Mouse (Mus musculus) cerebellum, adult 18-20 months (tissue): ENCODE measurements around the gene Arhgef28.

Experiments
- DNase-seq, 2 experiments: peaks; one replicate each; pipeline ENCODE4 v3.0.0; 2021

The Arhgef28 gene

DNA sequence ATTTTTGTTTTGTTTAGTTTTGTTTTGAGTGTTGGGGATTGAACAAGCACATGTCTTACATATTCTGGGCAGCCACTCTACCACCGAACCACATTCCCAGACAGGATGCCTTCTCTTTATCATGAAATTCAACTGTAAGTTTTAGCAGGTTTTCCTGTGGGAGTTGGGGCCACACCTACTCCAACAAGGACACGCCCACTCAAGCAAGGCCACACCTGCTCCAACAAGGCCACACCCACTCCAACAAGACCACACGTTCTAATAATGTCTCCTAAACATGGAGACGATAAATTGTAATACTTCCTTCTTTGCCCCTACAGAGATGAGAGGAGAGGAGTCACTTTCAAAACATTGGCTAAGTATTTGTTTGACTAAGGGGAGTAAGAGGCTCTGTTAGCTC is 197.2 kb downstream of the Arhgef28 start:
- no peak for DNase-seq

GRCm38 (mm10) chr13:98008588-98008987 is 197.7 kb downstream of the Arhgef28 start:
- no peak for DNase-seq

DNA sequence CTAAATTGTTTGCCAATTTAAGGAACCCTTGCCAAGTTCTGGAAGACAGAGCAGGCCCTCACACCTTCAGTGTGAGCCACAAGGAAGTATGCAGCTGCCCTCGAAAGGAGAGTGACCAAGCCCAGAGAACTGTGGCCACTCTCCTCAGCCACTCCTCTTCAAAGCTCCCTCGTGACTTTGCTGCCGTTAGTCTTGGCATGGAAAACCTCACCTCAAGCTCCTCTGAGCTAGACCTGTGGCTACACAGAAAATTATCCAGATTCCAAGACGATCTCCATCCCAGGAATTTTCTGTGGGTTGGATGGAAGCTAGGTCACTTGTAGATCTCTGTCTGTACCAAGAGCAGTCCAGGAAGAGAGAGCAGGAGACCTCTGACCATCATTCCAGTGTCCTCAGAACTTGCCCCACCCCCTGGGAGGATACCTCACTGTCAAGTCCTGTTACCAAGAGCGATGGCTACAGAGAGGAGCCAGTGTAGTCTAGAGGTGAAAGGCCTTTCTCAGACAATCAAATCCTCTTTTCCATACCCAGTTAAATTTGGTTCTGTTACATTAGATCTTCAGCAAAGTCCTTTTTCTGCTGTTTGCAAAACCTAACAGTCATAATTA is 200.5 kb downstream of the Arhgef28 start:
- DNase-seq = no peak

- DNase-seq = no peak
Observed at GRCm38 (mm10) chr13:98004647-98005414, 201.4 kb downstream of the Arhgef28 start.

- no peak for DNase-seq
Observed at GRCm38 (mm10) chr13:98003690-98004089, 202.5 kb downstream of the Arhgef28 start.

DNA sequence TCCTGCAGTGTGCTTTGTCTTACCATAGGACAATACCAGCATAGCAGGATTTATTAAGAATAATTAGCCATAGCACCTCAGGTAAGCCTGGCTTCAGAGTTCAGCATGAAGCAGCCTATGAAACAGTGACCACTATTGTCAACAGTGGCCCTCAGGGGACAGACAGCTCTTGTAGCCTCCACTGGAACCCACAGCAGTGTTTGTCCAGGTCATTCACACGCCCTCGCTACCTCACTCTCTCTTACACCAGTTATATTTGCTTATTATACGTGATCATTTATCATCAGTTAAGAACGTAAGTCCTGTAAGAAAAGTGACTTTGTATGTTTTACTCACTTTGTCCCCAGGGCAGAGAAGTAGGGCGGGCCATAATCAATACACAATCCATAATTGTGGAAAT is 203.6 kb downstream of the Arhgef28 start:
- DNase-seq = no peak

DNA sequence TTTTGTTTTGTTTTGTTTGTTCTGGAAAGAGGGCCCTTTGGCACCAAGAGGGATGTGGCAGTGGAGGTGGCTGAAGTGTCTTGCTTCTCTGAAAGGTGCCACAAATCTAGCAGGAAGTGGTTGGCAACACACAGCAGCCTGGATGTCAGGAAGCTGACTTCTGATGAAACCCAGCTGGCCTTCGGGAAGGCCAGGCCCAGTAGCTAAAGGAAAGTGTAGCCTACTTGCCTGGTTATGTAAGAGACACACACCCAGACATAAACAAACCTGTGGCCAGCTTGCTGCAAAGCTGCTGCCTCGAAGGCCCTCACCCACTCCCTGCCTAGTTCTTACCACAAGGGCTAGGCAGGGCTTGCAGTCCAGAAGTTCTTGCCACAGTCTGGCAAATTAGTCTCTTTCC is 204.1 kb downstream of the Arhgef28 start:
- no peak for DNase-seq

DNA sequence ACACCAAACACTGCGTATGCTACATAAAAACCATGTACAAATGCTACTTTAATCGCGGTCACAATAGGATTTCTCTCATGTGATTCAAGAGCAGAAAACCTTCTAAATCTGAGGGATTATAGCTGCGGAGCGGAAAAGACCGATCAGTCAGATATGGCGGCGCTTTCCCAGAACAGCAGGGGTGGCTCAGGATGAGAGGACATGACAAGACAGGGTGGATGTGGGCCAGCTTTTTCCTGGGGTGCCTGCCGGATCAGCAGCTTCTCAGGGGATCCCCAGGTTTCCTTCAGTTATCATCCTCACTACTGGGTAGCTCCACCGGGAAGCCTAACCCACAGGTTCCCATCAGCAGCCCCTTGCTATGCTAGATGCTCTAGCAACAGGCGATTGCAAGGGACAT is 204.5 kb downstream of the Arhgef28 start:
- no peak for DNase-seq

DNA sequence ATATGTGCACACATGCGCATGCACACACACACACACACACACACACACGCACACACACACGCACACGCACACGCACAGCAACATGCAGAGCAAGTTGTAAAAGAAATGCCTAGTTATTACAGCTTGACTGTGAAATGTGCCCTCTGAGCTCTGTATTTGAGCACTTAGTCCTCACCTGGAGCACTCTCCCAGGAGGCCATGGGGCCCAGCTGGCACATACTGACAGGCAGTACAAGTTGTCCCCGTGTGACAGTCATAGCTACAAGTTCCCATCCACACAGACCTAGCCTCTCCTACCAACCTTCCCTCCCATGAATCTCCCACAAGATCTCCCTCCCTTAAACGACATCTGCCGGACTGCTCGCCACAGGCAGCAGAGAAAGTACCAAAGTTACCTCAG is 205.4 kb downstream of the Arhgef28 start:
- DNase-seq = no peak

DNA sequence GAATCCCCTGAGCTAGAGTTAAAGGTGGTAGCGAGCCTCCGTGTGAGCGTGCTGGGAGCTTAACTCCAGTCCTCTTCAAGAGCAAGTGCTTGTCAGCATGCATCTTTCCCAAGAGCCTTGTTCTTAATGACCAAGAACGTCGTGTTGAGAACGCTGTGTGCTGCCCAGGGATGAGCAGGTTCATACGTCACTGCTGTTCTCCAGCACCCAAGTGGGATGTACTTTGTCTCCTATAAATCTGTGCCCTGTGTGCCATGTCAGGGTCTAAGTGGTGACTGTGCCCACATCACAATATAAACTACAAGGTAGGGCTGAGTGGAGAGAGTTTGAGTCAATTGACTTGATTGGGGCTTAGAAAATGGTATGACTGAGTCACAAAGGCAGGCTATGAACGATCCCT is 207.1 kb downstream of the Arhgef28 start:
- DNase-seq = no peak

DNA sequence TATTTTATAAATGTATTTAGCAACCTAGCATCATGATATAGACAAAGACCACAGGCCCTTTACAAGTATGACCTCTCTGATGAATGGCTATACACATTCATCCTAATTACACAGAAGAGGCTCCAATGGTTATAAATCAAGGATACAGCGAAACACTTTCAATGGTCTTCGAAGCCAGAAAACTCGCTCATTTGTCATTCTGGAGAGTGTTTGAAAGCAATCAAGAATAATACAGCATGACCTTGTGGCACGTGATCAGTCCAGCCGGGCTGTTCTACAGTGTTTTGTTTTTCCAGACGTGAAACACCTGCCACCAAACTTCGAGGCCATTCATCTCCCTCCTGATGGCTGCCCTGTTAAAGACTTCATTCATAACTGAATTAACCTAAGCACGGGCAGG is 207.7 kb downstream of the Arhgef28 start:
- DNase-seq = no peak

DNA sequence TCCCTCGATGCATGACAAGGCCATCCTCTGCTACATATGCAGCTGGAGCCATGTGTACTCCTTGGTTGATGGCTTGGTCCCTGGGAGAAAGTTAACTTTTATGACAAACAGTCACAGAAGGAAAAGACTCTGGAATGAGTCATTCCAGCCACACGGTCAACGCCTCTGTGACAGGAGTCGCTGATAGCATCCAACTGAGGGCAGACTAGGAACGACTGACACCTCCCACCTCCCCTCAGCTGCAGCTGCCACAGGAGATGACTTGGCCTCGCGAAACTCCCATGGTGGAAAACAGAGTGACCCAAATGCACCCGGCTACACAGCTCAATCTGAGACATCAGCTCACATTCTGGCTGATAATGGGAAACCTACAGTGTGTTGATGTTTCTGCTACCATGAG is 215.3 kb downstream of the Arhgef28 start:
- no peak for DNase-seq

DNA sequence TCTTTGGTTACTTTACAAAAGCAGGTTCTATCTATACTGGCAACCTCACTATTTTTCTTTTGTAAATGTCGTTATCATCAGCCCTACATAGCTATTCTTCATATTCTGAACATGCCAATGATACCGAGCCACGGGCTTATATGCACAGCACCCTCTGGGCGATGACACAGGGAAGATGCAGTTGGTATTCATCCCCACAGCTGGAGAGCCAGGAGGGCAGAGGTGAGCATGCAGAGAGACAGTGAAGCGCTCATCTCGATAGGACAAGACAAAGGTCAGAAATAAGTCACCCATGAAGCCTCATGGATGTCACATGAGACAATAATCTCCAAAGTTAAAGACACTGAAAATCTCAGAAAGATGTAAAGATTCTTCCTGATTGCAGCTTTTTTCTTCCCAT is 217.4 kb downstream of the Arhgef28 start:
- DNase-seq = no peak

GRCm38 (mm10) chr13:97986691-97987090 is 219.5 kb downstream of the Arhgef28 start:
- DNase-seq = no peak

DNA sequence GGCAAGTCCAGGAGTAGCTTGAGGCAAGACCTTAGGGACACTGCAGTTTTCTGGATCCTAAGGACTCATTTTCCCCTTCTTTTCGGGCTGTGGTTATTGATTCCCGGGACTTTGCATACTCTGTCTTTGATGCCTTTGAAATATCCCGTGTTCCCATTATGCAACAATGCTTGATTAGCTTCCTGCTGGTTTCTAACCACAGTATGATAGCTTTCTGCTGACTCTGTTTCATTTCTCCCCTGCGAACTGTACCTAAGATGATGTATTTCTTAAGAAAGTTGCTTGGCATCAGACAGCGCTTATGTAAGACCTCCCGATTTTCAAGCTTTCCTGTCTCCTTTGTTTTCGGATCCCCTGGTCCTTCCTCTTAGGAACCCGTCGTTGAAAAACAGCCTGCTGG is 229.1 kb downstream of the Arhgef28 start:
- DNase-seq = no peak

DNA sequence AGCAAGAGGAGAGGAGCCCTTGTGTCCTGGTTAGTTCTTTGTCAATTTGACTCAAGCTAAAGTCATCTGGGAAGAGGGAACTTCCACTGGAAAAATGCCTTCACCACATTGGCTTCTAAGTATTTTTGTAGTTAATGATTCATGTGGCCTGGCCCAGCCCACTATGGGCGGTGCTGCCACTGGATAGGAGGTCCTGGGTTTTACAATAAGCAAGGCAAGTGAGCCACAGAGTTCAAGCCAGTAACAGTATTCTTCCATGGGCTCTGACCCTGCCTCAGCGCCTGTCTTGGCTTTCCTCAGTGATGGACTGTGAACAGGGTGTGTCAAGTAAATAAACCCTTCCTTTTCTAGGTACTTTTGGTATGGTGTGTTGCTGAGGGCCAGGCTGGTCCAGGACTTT is 229.6 kb downstream of the Arhgef28 start:
- DNase-seq = no peak

DNA sequence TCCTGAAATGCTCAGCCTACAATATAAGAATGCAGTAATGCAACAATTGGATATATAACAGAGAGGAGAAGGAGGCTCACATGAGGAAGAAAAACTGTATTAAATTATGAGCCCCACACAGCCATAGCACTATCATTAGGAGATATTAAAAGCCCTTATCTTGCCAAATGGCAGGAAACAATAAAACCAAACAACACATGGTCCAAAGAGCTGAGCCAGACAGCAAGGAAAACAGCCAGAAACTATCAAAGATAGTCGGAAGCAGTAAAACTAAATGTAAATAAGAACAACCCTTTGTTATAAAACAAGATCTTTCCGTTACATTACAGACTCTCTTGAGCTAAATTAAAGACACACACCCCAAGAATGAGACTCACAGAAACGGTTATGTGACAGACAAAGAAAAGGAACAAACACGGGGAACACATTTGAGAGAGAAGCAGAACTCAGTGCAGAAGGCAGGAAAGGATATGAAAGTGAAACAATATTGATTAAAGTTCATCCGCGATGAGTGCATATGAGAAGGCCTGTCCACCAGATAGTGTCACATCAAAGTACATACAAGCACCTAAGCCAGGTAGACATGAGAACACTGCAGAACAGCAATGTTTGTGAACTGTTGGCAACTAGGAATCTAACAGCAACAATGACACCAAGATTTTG is 231.6 kb downstream of the Arhgef28 start:
- DNase-seq = no peak

DNA sequence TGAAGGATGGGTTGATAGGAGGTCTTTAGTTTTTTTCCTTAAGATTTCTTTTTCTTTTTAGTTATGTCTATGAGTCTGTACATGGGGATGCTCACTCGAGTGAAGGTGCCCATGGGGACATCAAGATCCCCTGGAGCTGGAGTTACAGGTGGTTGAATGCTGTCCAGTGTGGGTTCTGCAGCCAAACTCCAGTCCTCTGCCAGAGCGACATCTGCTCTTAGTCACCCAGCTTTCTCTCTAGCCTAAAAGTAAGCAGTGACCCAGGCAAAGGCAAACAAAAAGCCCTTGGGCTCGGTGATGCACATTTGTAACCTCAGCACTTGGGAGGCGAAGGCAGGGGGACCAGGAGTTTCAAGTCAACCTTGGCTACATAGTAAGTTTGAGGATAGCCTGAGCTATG is 232.3 kb downstream of the Arhgef28 start:
- DNase-seq = no peak

- no peak for DNase-seq
Observed at GRCm38 (mm10) chr13:97966077-97966476, 240.2 kb downstream of the Arhgef28 start.

DNA sequence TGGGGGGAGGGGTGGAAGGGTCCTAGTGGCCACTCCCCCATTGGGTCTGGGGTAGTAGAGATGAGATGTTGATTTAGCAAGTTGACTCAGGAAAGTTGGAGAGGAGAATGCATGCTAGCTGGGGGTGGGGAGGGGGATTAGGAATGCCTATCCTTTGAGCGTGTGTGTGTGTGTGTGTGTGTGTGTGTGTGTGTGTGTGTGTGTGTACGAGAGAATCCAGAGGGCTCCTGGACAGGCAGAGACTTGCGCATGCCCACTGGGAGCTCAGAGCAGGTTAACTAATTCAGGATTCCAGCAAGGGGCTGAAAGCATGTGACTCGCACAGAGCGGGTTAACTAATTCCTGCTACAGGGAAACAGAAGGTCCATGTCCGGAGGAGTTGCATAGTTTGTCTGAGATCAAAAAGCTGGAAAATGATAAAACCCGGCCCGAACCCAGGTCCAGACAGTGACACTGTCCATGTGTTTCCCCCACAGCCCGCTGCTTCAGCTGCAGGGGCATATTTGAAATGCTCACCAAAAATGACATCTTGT is 241.3 kb downstream of the Arhgef28 start:
- no peak for DNase-seq

- DNase-seq = no peak
Observed at GRCm38 (mm10) chr13:97960142-97960541, 246.1 kb downstream of the Arhgef28 start.

DNA sequence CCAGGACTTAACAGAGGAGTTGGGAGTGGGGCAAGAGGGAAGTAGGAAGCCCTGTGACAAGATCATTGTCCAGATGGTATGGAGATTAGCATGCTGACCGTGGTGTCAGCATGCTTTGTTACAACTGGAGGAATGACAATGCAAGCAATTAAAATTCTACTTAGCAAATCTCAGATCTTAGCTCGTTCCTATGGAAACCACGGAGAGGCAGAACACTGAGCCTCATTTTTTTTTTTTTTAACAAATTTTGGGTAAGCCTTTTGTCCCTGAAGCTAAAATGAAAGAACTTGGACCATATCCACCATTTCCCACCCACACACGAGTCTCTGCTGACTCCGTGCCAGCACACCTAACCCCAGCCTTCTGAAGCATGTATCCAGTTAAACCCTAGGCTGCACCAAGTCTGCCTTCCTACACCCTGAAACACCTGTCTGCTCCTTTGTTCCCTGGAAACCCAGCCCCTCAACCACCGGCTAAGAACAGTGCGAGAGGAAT is 246.8 kb downstream of the Arhgef28 start:
- no peak for DNase-seq

DNA sequence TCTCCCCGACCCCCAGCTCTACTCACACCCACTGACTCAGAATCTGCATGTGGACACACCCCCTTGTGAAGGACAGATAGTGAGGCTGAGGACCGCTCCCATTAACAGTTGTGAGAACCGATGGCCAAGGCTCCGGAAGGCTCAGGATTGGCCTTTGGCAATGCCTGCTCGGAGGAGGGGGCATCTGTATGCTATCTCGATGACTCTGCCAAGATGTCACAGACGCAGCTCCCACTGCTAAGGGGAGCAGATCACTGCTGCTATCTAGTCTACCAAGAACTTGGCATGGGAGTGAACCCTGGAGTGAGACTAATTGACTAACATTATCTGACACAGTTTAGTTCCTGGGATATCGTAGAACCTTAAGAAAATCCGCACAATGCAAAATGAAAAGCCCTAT is 250.5 kb downstream of the Arhgef28 start:
- DNase-seq = no peak

DNA sequence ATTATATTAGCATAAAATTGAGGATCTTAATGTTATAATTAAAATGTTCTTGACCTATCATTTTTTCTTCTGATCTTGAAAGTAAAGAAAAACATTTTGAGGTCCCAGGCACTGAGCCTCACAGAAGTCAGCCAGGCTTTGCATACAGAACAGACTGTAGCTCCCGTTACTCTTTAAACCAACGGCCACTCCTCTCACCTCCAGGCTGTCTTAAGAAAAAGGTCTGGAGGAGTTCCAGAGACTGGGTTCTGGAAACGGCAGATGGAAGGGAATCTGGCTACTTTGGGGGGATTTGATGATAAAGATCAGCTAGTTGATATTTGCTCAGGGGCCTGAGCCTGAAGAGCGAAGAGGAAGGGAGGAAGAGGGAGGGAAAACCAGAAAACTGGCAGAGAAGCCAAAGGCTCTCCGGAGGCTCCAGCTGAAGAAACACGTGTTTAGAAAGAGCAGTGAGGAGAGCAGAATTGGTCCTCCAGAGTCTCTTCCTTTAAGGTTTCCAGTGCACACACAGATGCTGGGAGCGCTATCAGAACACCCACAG is 251.2 kb downstream of the Arhgef28 start:
- no peak for DNase-seq
